Mouse (Mus musculus) telencephalon, adult 2 months (tissue): ENCODE measurements around the gene Lrrc23.

ENCODE experiments used
- DNase-seq: peaks from one replicate; pipeline ENCODE4 v3.0.0-alpha.2; 2011; ENCODE audit warnings: low read depth, low spot score

The Lrrc23 gene

DNA sequence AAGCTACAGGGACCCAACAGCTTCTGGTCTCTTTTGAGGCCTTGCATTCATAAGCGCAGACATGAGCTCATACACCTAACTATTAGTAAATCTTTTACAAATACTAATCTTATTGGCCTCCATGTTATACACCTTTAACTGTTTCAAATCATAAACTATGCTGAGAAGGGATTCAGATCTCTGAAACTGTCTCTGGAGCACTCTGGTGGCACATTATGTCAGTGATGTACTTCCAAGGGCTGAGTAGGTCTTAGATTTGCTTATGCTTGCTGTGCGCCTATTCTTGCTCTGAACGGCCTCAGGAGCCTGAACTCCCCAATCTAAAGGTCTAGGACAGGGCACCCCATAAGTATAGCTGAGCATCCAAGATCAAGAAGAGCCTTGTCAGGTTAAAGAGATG is 37.7 kb downstream of the Lrrc23 start:
- no peak for DNase-seq

DNA sequence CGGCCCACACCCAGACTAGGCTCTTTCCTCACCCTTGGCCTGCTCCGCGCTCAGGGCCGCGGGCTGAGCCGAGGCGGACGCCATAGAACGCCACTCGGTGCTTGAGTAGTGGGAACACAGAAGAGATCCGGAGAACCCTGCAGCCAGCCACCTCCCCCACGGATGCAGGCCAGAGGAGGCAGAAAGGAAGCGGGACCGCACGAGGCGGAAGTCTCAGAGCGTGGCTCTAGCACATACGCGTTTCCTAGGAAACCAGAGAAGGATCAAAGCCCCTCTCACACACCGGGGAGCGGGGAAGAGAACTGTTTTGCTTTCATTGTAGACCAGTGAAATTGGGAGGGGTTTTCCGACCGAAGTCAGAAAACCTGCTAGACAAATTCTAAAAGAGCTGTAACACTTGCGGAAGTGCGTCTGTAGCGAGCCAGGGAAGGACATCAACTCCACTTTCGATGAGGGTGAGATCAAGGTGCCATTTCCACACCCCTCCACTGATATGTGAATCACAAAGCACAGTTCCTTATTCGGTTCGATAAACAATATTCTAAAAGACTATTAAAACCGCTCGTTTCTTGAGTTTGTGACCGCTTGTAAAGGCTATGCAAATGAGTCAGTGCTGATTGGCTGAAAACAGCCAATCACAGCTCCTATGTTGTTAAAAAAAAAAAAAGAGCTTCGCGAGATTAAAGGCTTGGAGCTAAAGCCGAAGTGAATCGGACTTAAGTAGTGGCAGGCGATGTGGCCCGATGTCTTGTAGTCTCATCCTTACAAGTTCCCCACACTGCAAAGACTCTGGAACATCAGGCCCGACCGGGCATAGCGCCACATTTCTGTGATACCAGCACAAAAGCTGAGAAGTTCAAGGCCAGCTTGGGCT is 38.4 kb downstream of the Lrrc23 start, which contains the start of gene Grcc10:
Grcc10 (minus strand) TSS at position 487 of the 874 bp plus-strand sequence.
- DNase-seq, result peak; percentile 93

GRCm38 (mm10) chr6:124740211-124740887 is 39.2 kb downstream of the Lrrc23 start:
- DNase-seq, result no peak

DNA sequence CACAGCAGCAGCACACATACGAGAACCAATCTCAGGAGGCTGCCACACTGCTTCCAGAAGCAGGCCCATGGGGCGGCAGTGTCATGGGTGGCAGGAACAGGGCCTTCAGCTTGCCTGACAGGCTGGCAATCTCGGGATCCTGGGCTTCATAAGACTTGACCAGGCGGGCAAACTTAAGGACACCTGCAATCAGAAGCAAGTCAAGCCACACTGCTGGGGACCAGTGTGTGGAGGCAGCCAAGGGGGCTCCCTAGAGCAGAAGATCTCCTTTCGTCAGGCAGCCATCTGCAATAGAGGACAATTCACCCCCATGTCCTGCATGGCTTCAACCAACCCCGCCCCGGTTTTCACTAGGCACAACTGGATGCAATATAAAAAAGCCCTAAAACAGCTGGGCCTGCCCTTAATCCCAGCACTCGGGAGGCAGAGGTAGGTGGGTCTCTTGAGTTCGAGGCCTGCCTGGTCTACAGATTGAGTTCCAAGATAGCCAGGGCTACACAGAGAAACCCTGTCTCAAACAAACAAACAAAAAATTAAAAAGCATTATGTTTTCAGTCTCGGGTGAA is 40.2 kb downstream of the Lrrc23 start:
- no peak for DNase-seq

DNA sequence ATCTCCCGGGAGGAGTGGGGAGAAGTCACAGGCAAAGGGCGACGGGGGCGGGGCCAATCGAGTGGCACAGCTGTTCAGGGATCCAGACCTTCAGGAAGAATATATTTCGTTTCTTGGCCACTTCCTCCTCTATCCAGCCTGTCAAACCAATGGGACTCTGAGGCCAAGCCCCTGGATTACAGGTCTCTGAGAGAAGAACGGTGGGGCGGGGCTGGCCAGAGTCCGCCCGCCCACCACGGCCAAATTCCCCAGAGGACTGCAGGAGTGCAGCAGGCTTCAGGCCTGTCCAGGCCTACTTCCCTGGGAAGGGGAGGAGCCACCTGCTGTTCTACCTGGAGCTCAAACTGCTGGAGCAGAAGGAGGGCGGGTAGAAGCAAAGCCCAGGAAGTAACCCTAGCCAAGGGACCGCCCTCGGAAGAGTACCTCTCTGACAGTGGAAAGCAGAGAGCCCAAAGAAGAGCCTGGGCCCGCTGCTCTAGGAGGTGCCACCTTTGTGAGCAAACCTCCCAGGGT is 41.0 kb downstream of the Lrrc23 start, which contains the start of gene Ptpn6:
Ptpn6 (minus strand) TSS at position 204 of the 513 bp plus-strand sequence.
- no peak for DNase-seq

- DNase-seq, result no peak
These were observed 42.5 kb downstream of the Lrrc23 start for GRCm38 (mm10) chr6:124737040-124737439.

GRCm38 (mm10) chr6:124734417-124734816 is 45.1 kb downstream of the Lrrc23 start:
- DNase-seq, result no peak

DNA sequence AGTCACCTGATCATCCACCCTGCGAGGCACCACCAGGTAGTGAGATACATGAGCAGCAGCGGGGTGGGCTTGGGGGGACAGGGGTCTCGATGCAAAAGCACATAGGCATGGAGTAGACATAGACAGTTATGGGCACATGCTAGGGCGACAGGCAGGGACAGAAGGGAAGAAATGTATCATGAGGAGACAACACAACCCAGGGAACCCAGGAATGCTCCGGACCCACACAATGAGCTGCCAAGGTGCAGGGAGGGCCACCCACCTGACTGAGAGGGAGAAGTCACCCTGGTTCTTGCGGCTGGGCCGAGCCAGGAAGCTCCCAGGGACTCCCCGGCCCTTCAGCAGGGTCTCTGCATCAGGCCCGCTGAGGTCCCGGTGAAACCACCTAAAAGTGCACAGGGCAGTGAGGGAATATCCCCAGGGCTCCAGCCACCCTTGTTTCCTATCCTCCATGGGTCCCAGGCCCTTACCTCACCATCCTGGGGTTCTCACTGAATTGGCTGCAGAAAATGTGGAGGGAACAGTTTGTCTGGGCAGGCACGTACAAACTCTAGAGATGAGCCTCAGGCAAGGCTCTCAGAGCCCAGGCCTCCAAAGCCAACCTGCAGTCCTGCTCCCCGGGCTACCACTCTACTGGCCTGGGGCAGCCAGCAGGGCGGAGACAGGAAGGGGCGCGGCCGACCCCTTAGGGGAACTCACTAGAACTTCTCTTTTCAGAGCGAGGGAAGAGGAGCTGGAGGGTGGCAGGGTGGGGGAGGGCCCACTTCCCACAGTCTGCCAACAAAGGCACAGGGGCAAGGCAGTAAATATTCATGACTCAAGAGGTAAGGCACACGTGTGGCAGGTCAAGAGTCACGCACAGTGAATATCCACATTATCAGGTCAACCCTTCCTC is 46.8 kb downstream of the Lrrc23 start:
- no peak for DNase-seq

GRCm38 (mm10) chr6:124731038-124731437 is 48.5 kb downstream of the Lrrc23 start:
- DNase-seq, result no peak

GRCm38 (mm10) chr6:124729850-124730705 is 49.4 kb downstream of the Lrrc23 start:
- no peak for DNase-seq

GRCm38 (mm10) chr6:124728621-124729020 is 50.9 kb downstream of the Lrrc23 start:
- no peak for DNase-seq

GRCm38 (mm10) chr6:124724472-124724871 is 55.1 kb downstream of the Lrrc23 start:
- no peak for DNase-seq

- no peak for DNase-seq
These were observed 56.0 kb downstream of the Lrrc23 start for GRCm38 (mm10) chr6:124723541-124723940.

GRCm38 (mm10) chr6:124722876-124723473 is 56.6 kb downstream of the Lrrc23 start:
- no peak for DNase-seq

DNA sequence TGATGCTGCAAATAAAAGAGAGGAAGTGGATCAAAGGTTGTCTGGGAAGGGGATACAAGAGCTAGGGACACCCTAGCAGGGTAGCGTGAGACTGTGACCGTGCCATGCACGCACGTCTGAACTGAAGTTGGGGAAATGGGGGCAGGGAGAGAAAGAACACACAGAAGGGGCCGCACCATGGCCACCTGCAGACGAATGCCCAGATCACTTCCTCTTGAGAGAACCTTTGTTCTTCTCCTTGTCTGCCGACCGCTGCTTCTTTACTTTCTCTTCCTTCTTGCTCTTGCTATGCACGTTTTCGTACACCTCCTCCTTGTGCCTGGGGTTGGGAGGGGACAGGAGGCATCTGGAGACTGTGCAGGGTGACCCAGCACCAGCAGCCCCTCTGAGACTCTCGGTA is 58.6 kb downstream of the Lrrc23 start:
- no peak for DNase-seq
